Mouse (Mus musculus) stomach, postnatal 0 days (tissue): ENCODE measurements around the gene Wnt1. TPM values are rescaled to one million over a fixed set of nuclear protein-coding genes. Genes with fewer than 3 reads are reported as not detected.

ENCODE experiments used
- ATAC-seq: fragments of 200-750 bp; cut with Nextera tagmentation; 2 replicates; pipeline ENCODE4 v1.8.0; 2017; ENCODE audit not compliant: low FRiP score, low TSS enrichment
- DNase-seq: peaks from one replicate; pipeline ENCODE4 v3.0.0-alpha.2; 2016; ENCODE audit warnings: low spot score
- H3K27ac ChIP-seq: fragments of 300-500 bp; sonication (generic); replicated peaks from 2 replicates; pipeline ENCODE4 v1.5.1; 2014; ENCODE audit warnings: mild to moderate bottlenecking, control low read depth
- H3K27me3 ChIP-seq: fragments of 300-500 bp; sonication (generic); 2 replicates; pipeline ENCODE4 v1.6.1; 2014; ENCODE audit warnings: low read length; ENCODE audit not compliant: control insufficient read depth, insufficient read depth
- H3K36me3 ChIP-seq: fragments of 300-500 bp; sonication (generic); 2 replicates; pipeline ENCODE4 v1.6.1; 2014; ENCODE audit warnings: low read length, mixed read lengths; ENCODE audit not compliant: control insufficient read depth, insufficient read depth
- H3K4me1 ChIP-seq: fragments of 300-500 bp; sonication (generic); replicated peaks from 2 replicates; pipeline ENCODE4 v1.6.1; 2014; ENCODE audit warnings: antibody characterized with exemption; ENCODE audit not compliant: control insufficient read depth, insufficient read depth
- H3K4me2 ChIP-seq: fragments of 300-500 bp; sonication (generic); replicated peaks from 2 replicates; pipeline ENCODE4 v1.6.1; 2014; ENCODE audit warnings: low read depth, mild to moderate bottlenecking, control low read depth, moderate library complexity
- H3K4me3 ChIP-seq: fragments of 300-500 bp; sonication (generic); 2 replicates; pipeline ENCODE4 v1.5.1; 2014; ENCODE audit warnings: low read depth, low read length, control low read depth
- H3K9ac ChIP-seq: fragments of 300-500 bp; sonication (generic); 2 replicates; pipeline ENCODE4 v1.6.1; 2014; ENCODE audit warnings: mild to moderate bottlenecking, low read length, control low read depth, mixed read lengths
- H3K9me3 ChIP-seq: fragments of 300-500 bp; sonication (generic); 2 replicates; pipeline ENCODE4 v1.6.1; 2016; ENCODE audit warnings: low read length; ENCODE audit not compliant: control insufficient read depth
- CTCF ChIP-seq: IDR thresholded peaks from 2 replicates; pipeline ENCODE4 v1.5.1; 2016; ENCODE audit warnings: antibody characterized with exemption, low read depth, mild to moderate bottlenecking, moderate library complexity
- EP300 ChIP-seq: optimal IDR thresholded peaks from 2 replicates; pipeline ENCODE3; 2016; ENCODE audit warnings: antibody characterized with exemption
- WGBS: fragments of 180-500 bp; shearing (Covaris S2); extraction: QIAGEN DNeasy Blood & Tissue Kit; methylation state at CpG from one replicate; pipeline ENCODE4 v1.1.7; 2014; 5-methylcytosine and 5-hydroxymethylcytosine counted together
- polyA plus RNA-seq: library from polyadenylated mRNA; unstranded; fragments of >200 nt; fragmentation: Nextera tagmentation; extraction: Ambion mirVana; gene quantifications from 2 replicates; pipeline ENCODE4 v1.2.1, GENCODE M21; 2015

Gene Wnt1
- polyA plus RNA-seq, 1 experiment from 2014 or later: not detected

GRCm38 (mm10) chr15:98790761-98791160, 1.1 kb downstream of the Wnt1 start:
- H3K36me3 ChIP-seq: no peaks in the 10 kb centered on the region
- peaks cover 32% of the 10 kb centered on the region for H3K27me3 ChIP-seq
- no peak for ATAC-seq
- TF ChIP-seq EP300 (no peak), CTCF (no peak)
- peak overlapping the region; percentile 30 for H3K4me3 ChIP-seq
- no peaks in the 10 kb centered on the region for H3K9me3 ChIP-seq
- peak overlapping the region; percentile 45 for H3K4me2 ChIP-seq
- under 1% methylated on average over 23 of the region's 23 CpGs for WGBS
- H3K27ac ChIP-seq: no peak overlapping the region
- H3K4me1 ChIP-seq: no peaks in the 10 kb centered on the region
- H3K9ac ChIP-seq: no peak overlapping the region; the same call in 1 of the 2 replicates
- no peak for DNase-seq

- ATAC-seq: no peak
- TF ChIP-seq EP300 (no peak), CTCF (no peak)
Measured at GRCm38 (mm10) chr15:98791221-98791620, 1.6 kb downstream of the Wnt1 start.

GRCm38 (mm10) chr15:98791771-98792170, 2.1 kb downstream of the Wnt1 start:
- DNase-seq (no peak), ATAC-seq (no peak)
- Histone ChIP-seq H3K4me2 (no peak overlapping the region), H3K4me3 (peak overlapping the region; percentile 30; the same call in 1 of the 2 replicates), H3K36me3 (no peaks in the 10 kb centered on the region), H3K9me3 (no peaks in the 10 kb centered on the region), H3K4me1 (no peaks in the 10 kb centered on the region), H3K27ac (no peak overlapping the region), H3K9ac (no peak overlapping the region), H3K27me3 (peaks cover 38% of the 10 kb centered on the region)
- TF ChIP-seq EP300: no peak
- TF ChIP-seq CTCF: no peak
- WGBS: 2% methylated on average over 23 of the region's 23 CpGs

More at GRCm38 (mm10) chr15:98791221-98791620, 1.6 kb downstream of the Wnt1 start:
- 2% methylated on average over 12 of the region's 12 CpGs for WGBS
- no peak overlapping the region for H3K27ac ChIP-seq
- peak overlapping the region; percentile 30 for H3K4me3 ChIP-seq
- DNase-seq: no peak
- peak overlapping the region; percentile 45 for H3K4me2 ChIP-seq
- H3K9ac ChIP-seq: no peak overlapping the region; the same call in 1 of the 2 replicates
- no peaks in the 10 kb centered on the region for H3K4me1 ChIP-seq
- H3K9me3 ChIP-seq: no peaks in the 10 kb centered on the region
- peaks cover 35% of the 10 kb centered on the region for H3K27me3 ChIP-seq
- H3K36me3 ChIP-seq: no peaks in the 10 kb centered on the region

- no peaks in the 10 kb centered on the region for H3K36me3 ChIP-seq
- ATAC-seq: 0 out of 2 replicates have a peak, but pooled peaks have one; percentile 13
- H3K4me1 ChIP-seq: no peaks in the 10 kb centered on the region
- no peaks in the 10 kb centered on the region for H3K9me3 ChIP-seq
- H3K4me2 ChIP-seq: peak overlapping the region; percentile 20; the same call in 1 of the 2 replicates
- WGBS: under 1% methylated on average over 74 of the region's 75 CpGs
- TF ChIP-seq EP300 (no peak), CTCF (no peak)
- no peak for DNase-seq
- H3K27me3 ChIP-seq: peaks cover 39% of the 10 kb centered on the region
- peak overlapping the region; percentile 30 for H3K4me3 ChIP-seq
- no peak overlapping the region for H3K9ac ChIP-seq
- no peak overlapping the region for H3K27ac ChIP-seq
Measured at GRCm38 (mm10) chr15:98792233-98793020, 2.8 kb downstream of the Wnt1 start.

GRCm38 (mm10) chr15:98793141-98793698, 3.6 kb downstream of the Wnt1 start:
- Histone ChIP-seq H3K4me3 (peak overlapping the region; percentile 30), H3K36me3 (no peaks in the 10 kb centered on the region), H3K27me3 (peaks cover 39% of the 10 kb centered on the region), H3K4me2 (no peak overlapping the region; the same call in 1 of the 2 replicates), H3K4me1 (no peaks in the 10 kb centered on the region), H3K27ac (no peak overlapping the region), H3K9ac (no peak overlapping the region), H3K9me3 (no peaks in the 10 kb centered on the region)
- WGBS: 4% methylated on average over 13 of the region's 13 CpGs
- no peak for ATAC-seq
- TF ChIP-seq CTCF (no peak), EP300 (no peak)
- no peak for DNase-seq
